Mouse (Mus musculus) heart, postnatal 0 days (tissue): ENCODE measurements around the gene Gpr62. TPM values are rescaled to one million over a fixed set of nuclear protein-coding genes. Genes with fewer than 3 reads are reported as not detected.

ENCODE experiments used
- ATAC-seq: fragments of 200-750 bp; cut with Nextera tagmentation; 2 replicates; pipeline ENCODE4 v1.8.0; 2017; ENCODE audit warnings: low read depth, moderate number of reproducible peaks, moderate library complexity; ENCODE audit not compliant: insufficient read depth
- DNase-seq: peaks from one replicate; pipeline ENCODE4 v3.0.0-alpha.2; 2016; ENCODE audit warnings: low spot score
- H3K27ac ChIP-seq: fragments of 300-500 bp; sonication (generic); 2 replicates; pipeline ENCODE4 v1.5.1; 2014; ENCODE audit warnings: low read depth, mild to moderate bottlenecking
- H3K27me3 ChIP-seq: fragments of 300-500 bp; sonication (generic); 2 replicates; pipeline ENCODE4 v1.6.1; 2014; ENCODE audit warnings: low read length, mixed read lengths; ENCODE audit not compliant: control insufficient read depth, insufficient read depth
- H3K36me3 ChIP-seq: fragments of 300-500 bp; sonication (generic); replicated peaks from 2 replicates; pipeline ENCODE4 v1.6.1; 2014; ENCODE audit warnings: low read length, mixed read lengths; ENCODE audit not compliant: control insufficient read depth, insufficient read depth
- H3K4me1 ChIP-seq: fragments of 300-500 bp; sonication (generic); 2 replicates; pipeline ENCODE4 v1.6.1; 2014; ENCODE audit warnings: antibody characterized with exemption; ENCODE audit not compliant: control insufficient read depth, insufficient read depth
- H3K4me2 ChIP-seq: fragments of 300-500 bp; sonication (generic); 2 replicates; pipeline ENCODE4 v1.6.1; 2014; ENCODE audit warnings: low read depth, mild to moderate bottlenecking, low read length, moderate library complexity
- H3K4me3 ChIP-seq: fragments of 300-500 bp; sonication (generic); 2 replicates; pipeline ENCODE4 v1.5.1; 2014; ENCODE audit warnings: low read depth, low read length
- H3K9ac ChIP-seq: fragments of 300-500 bp; sonication (generic); replicated peaks from 2 replicates; pipeline ENCODE4 v1.6.1; 2014; ENCODE audit warnings: low read depth, low read length, mixed read lengths
- H3K9me3 ChIP-seq: fragments of 300-500 bp; sonication (generic); replicated peaks from 2 replicates; pipeline ENCODE4 v1.6.1; 2016; ENCODE audit warnings: low read length; ENCODE audit not compliant: control insufficient read depth
- CTCF ChIP-seq: IDR thresholded peaks from 2 replicates; pipeline ENCODE4 v1.5.1; 2016; ENCODE audit warnings: antibody characterized with exemption, control low read depth, low read depth
- EP300 ChIP-seq: IDR thresholded peaks from 2 replicates; pipeline ENCODE4 v1.6.1; 2016; ENCODE audit warnings: antibody characterized with exemption, low read depth
- WGBS: fragments of 180-500 bp; shearing (Covaris S2); extraction: QIAGEN DNeasy Blood & Tissue Kit; methylation state at CpG from one replicate; pipeline ENCODE4 v1.1.7; 2014; 5-methylcytosine and 5-hydroxymethylcytosine counted together
- polyA plus RNA-seq: library from polyadenylated mRNA; unstranded; fragments of >200 nt; fragmentation: Nextera tagmentation; extraction: Ambion mirVana; gene quantifications from 2 replicates; pipeline ENCODE4 v1.2.1, GENCODE M21; 2015
- total RNA-seq: library from RNA; depleted of rRNA; stranded (reverse); fragments of >200 nt; gene quantifications from 2 replicates; pipeline ENCODE4 v1.2.3, GENCODE M21; 2014; ENCODE audit warnings: low replicate concordance

Gpr62 gene
- total and polyA plus RNA-seq, 2 experiments from 2014 or later = 0.11 TPM; not detected in 1

- peak; percentile 89 for DNase-seq
- no peak for TF ChIP-seq EP300
- peak; percentile 63 for TF ChIP-seq CTCF
These were observed 18.4 kb downstream of the Gpr62 start, which contains the start of the genes Abhd14b and Abhd14a for GRCm38 (mm10) chr9:106447348-106447747. TSS of gene Abhd14b (plus strand) at chr9:106447459. TSS of gene Abhd14a (minus strand) at chr9:106447678.

GRCm38 (mm10) chr9:106444836-106445235 lies 20.9 kb downstream of the Gpr62 start:
- DNase-seq = no peak
- Histone ChIP-seq H3K27ac (no peak overlapping the region), H3K4me3 (no peak overlapping the region), H3K4me1 (peaks cover 13% of the 10 kb centered on the region), H3K27me3 (no peaks in the 10 kb centered on the region), H3K9me3 (no peaks in the 10 kb centered on the region), H3K36me3 (0 out of 2 replicates have a peak, but pooled peaks cover 3% of the 10 kb centered on the region), H3K9ac (no peak overlapping the region), H3K4me2 (no peak overlapping the region)
- no peak for ATAC-seq
- TF ChIP-seq EP300 (no peak), CTCF (no peak)
- 72% methylated on average over 4 of the region's 4 CpGs for WGBS

More at GRCm38 (mm10) chr9:106447348-106447747, 18.4 kb downstream of the Gpr62 start, which contains the start of the genes Abhd14b and Abhd14a:
- Histone ChIP-seq H3K27me3 (no peaks in the 10 kb centered on the region), H3K4me2 (peak within 1 kb of the TSS; percentile 92), H3K9me3 (no peaks in the 10 kb centered on the region), H3K36me3 (no peaks in the 10 kb centered on the region), H3K4me3 (peak within 1 kb of the TSS; percentile 60), H3K27ac (peak within 1 kb of the TSS; percentile 84), H3K9ac (peak within 1 kb of the TSS; percentile 61), H3K4me1 (peaks cover 26% of the 10 kb centered on the region)
- under 1% methylated on average over 24 of the region's 24 CpGs for WGBS
- peak; percentile 89 for ATAC-seq

GRCm38 (mm10) chr9:106442680-106443079 lies 23.1 kb downstream of the Gpr62 start:
- H3K27me3 ChIP-seq = no peaks in the 10 kb centered on the region
- no peak overlapping the region for H3K9ac ChIP-seq
- no peak overlapping the region for H3K4me2 ChIP-seq
- H3K4me3 ChIP-seq = no peak overlapping the region
- 72% methylated on average over 5 of the region's 5 CpGs for WGBS
- peaks cover 2% of the 10 kb centered on the region for H3K4me1 ChIP-seq
- DNase-seq = no peak
- TF ChIP-seq CTCF = peak; percentile 29
- no peak for TF ChIP-seq EP300
- H3K9me3 ChIP-seq = no peaks in the 10 kb centered on the region
- no peak for ATAC-seq
- no peak overlapping the region for H3K27ac ChIP-seq
- H3K36me3 ChIP-seq = 0 out of 2 replicates have a peak, but pooled peaks cover 3% of the 10 kb centered on the region

GRCm38 (mm10) chr9:106436566-106436965 lies 29.2 kb downstream of the Gpr62 start:
- H3K27me3 ChIP-seq = no peaks in the 10 kb centered on the region
- H3K9ac ChIP-seq = no peak overlapping the region
- DNase-seq = no peak
- no peak for ATAC-seq
- H3K4me3 ChIP-seq = no peak overlapping the region
- H3K27ac ChIP-seq = no peak overlapping the region
- H3K36me3 ChIP-seq = peaks cover 38% of the 10 kb centered on the region
- TF ChIP-seq EP300 (no peak), CTCF (no peak)
- no peak overlapping the region for H3K4me2 ChIP-seq
- no peaks in the 10 kb centered on the region for H3K9me3 ChIP-seq
- peaks cover 7% of the 10 kb centered on the region for H3K4me1 ChIP-seq
- whole genome bisulfite sequencing = 85% methylated on average over 9 of the region's 9 CpGs

- no peaks in the 10 kb centered on the region for H3K9me3 ChIP-seq
- H3K27ac ChIP-seq = no peak overlapping the region
- no peak overlapping the region for H3K4me3 ChIP-seq
- WGBS = 60% methylated on average over 7 of the region's 7 CpGs
- ATAC-seq (no peak), DNase-seq (no peak)
- no peak for TF ChIP-seq CTCF
- TF ChIP-seq EP300 = no peak
- H3K4me1 ChIP-seq = peaks cover 13% of the 10 kb centered on the region
- H3K27me3 ChIP-seq = no peaks in the 10 kb centered on the region
- H3K9ac ChIP-seq = no peak overlapping the region
- H3K4me2 ChIP-seq = no peak overlapping the region
- peaks cover 44% of the 10 kb centered on the region for H3K36me3 ChIP-seq
These were observed 32.3 kb downstream of the Gpr62 start for GRCm38 (mm10) chr9:106433389-106433788.

GRCm38 (mm10) chr9:106430015-106430264 lies 35.8 kb downstream of the Gpr62 start:
- H3K4me3 ChIP-seq = peak overlapping the region; percentile 89
- H3K4me2 ChIP-seq = peak overlapping the region; percentile 97
- no peaks in the 10 kb centered on the region for H3K9me3 ChIP-seq
- DNase-seq (no peak), ATAC-seq (no peak)
- H3K4me1 ChIP-seq = peaks cover 6% of the 10 kb centered on the region; the same call in 1 of the 2 replicates
- peaks cover 39% of the 10 kb centered on the region for H3K36me3 ChIP-seq
- H3K27me3 ChIP-seq = no peaks in the 10 kb centered on the region
- under 1% methylated on average over 4 of the region's 4 CpGs for WGBS
- peak overlapping the region; percentile 95 for H3K9ac ChIP-seq
- peak overlapping the region; percentile 95 for H3K27ac ChIP-seq
- no peak for TF ChIP-seq CTCF
- no peak for TF ChIP-seq EP300
